Mouse (Mus musculus) kidney, adult 2 months (tissue): ENCODE results near the gene Cacnb2. TPM values are rescaled to one million over a fixed set of nuclear protein-coding genes. Genes with fewer than 3 reads are reported as not detected.
"Not testable (repeated sequence)": the region's sequence is repeated elsewhere in the genome, so short reads cannot be mapped to it uniquely, and the experiment has no call there.

Source experiments
- DNase-seq: peaks from one replicate; pipeline ENCODE4 v3.0.0; 2021
- H3K27ac ChIP-seq: fragments of 200-500 bp; 2 replicates; pipeline ENCODE4 v1.5.1; 2012; ENCODE audit warnings: low read depth, low read length, control low read depth, inconsistent platforms; ENCODE audit not compliant: insufficient read depth
- H3K27me3 ChIP-seq: fragments of 200-500 bp; replicated peaks from 2 replicates; pipeline ENCODE4 v1.6.1; 2012; ENCODE audit warnings: mild to moderate bottlenecking, moderate library complexity, low read length, inconsistent platforms; ENCODE audit not compliant: control insufficient read depth, insufficient read depth
- H3K36me3 ChIP-seq: fragments of 200-500 bp; 2 replicates; pipeline ENCODE4 v1.6.1; 2012; ENCODE audit warnings: mild to moderate bottlenecking, moderate library complexity, low read length, inconsistent platforms; ENCODE audit not compliant: control insufficient read depth, insufficient read depth
- H3K4me1 ChIP-seq: fragments of 200-500 bp; 2 replicates; pipeline ENCODE4 v1.6.1; 2011; ENCODE audit warnings: low read length; ENCODE audit not compliant: control insufficient read depth, insufficient read depth
- H3K4me3 ChIP-seq: fragments of 200-500 bp; 2 replicates; pipeline ENCODE4 v1.5.1; 2011; ENCODE audit warnings: mild to moderate bottlenecking, low read depth, low read length, control low read depth; ENCODE audit not compliant: insufficient read depth
- CTCF ChIP-seq: fragments of 200-500 bp; conservative IDR thresholded peaks from 2 replicates; pipeline ENCODE4 v1.5.1; 2011; ENCODE audit warnings: low read depth, mild to moderate bottlenecking, control low read depth, low read length, moderate library complexity, mixed read lengths; ENCODE audit not compliant: insufficient read depth, insufficient read length
- POLR2A ChIP-seq: fragments of 200-500 bp; IDR thresholded peaks from one replicate; pipeline ENCODE4 v1.6.1; 2011; ENCODE audit warnings: low read depth, low read length, control low read depth
- WGBS: fragments of 180-500 bp; shearing (Covaris S2); methylation state at CpG from one replicate; pipeline ENCODE4 v1.1.7; 2018; 5-methylcytosine and 5-hydroxymethylcytosine counted together
- polyA plus RNA-seq: library from polyadenylated mRNA; depleted of rRNA; stranded (reverse); fragments of >200 nt; gene quantifications from 2 replicates; pipeline ENCODE4 v1.2.3, GENCODE M21; 2012

Gene Cacnb2
- polyA plus RNA-seq, 1 experiment: 1.6 TPM

DNA sequence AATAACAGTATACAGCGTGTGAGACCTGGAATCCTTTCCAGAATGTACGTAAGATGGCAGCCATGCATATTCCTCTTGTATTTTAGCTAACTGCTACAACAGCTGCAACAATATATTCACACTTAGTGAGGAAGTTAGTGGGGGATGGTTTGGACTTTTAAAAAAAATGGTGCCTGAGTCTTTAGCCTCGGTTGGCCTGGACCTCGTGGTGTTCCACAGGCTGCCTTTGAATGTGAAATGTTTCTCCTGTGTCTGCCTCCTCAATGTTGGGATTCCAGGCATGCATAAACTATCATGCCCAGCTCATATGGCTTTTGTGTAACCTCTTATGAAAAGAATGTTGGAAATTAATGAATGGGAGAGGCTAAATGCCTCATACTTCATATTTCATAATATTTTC is 100.8 kb downstream of the Cacnb2 start:
- Histone ChIP-seq H3K27ac (no peak overlapping the region), H3K4me3 (no peak overlapping the region), H3K36me3 (no peaks in the 10 kb centered on the region), H3K4me1 (no peaks in the 10 kb centered on the region), H3K27me3 (no peaks in the 10 kb centered on the region)
- 83% methylated on average over 4 of the region's 4 CpGs for WGBS
- no peak for DNase-seq
- no peak for TF ChIP-seq CTCF
- TF ChIP-seq POLR2A: no peak

DNA sequence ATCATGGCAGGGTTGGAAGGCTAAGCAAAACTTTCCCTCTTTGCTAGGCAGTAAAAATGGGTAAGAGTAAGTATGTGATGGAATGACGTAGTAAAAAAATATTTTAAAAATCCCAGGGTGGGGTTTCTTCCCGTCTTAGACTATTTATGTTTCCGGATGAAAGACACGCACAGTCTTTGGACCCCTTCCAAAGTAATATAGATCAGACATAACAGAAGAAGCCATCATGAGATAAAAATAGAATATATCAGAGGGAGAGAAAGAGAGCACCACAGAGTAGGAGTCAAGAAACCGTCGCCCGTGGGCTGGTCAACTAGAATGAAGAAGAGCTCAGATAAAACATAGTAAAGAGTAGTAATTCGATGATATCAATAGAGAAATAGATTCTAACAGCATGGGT is 107.4 kb downstream of the Cacnb2 start:
- Histone ChIP-seq H3K27me3 (no peaks in the 10 kb centered on the region), H3K36me3 (no peaks in the 10 kb centered on the region), H3K27ac (no peak overlapping the region), H3K4me3 (no peak overlapping the region), H3K4me1 (no peaks in the 10 kb centered on the region)
- DNase-seq: no peak
- no peak for TF ChIP-seq POLR2A
- TF ChIP-seq CTCF: no peak
- 76% methylated on average over 8 of the region's 8 CpGs for WGBS

DNA sequence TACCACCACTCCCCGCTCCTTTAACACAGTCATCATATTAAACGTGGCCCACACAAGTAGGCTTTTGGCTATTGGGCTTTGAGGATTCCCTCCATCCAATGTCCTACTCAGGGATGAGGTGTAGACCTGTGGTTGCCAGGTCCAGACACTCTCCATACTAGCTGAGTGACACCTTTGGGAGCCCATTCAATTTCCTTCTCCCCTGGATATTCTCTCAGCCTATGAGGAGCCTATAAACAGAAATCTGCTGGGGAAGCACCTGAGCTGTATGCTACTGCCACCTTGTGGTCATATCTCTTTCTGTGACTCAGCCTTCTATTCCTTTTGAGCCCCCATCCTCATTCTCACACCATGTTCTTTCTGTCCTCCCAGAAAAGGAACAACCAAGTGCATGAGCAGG is 108.9 kb downstream of the Cacnb2 start:
- peak; percentile 10 for DNase-seq
- H3K27ac ChIP-seq: no peak overlapping the region
- no peaks in the 10 kb centered on the region for H3K27me3 ChIP-seq
- no peak overlapping the region for H3K4me3 ChIP-seq
- H3K4me1 ChIP-seq: no peaks in the 10 kb centered on the region
- WGBS: 85% methylated on average over 2 of the region's 2 CpGs
- TF ChIP-seq CTCF (0 out of 2 replicates have a peak, but pooled peaks have one; percentile 26), POLR2A (no peak)
- H3K36me3 ChIP-seq: no peaks in the 10 kb centered on the region

DNA sequence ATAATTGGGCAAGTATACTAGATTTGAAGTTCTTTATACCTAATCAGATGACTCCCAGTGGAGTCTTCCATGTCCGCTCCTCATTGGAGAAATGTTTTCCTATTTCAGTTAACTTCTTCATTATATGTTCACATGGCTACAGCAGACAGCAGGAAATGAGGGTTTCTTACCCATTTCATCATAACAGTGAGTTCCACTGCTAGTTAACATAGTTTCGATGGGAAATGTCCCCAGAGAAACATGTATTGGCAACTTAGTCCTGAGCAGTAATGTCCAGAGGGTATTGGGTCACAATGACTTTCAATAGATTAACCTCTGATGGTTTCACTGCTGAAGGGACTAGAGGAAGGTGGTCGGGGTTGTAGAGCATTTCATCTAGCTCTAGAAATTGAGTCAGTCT is 110.2 kb downstream of the Cacnb2 start:
- TF ChIP-seq POLR2A: no peak
- TF ChIP-seq CTCF: no peak
- Histone ChIP-seq H3K27me3 (no peaks in the 10 kb centered on the region), H3K4me1 (no peaks in the 10 kb centered on the region), H3K36me3 (no peaks in the 10 kb centered on the region), H3K4me3 (no peak overlapping the region), H3K27ac (no peak overlapping the region)
- no peak for DNase-seq
- WGBS: 87% methylated on average over 3 of the region's 3 CpGs

DNA sequence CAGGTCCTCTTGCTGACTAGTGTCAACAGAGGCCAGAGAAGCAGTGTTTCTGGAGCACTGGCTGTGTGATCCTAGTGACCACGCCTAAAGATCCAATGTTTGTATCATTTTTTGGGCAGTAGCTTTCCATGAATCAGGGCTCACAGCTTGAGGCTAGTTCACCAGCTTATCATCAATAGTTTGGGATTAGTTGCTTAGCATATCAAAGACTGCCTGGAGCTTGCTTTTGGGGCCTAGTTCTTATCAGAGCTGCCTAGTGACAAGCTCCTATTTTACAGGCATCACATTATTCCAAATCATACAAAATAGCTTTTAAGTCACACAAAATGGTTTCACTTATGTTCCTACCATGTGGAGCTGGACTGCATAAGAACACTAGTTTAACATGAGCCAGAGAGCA is 113.8 kb downstream of the Cacnb2 start:
- DNase-seq: no peak
- no peak overlapping the region for H3K27ac ChIP-seq
- 76% methylated on average over 1 of the region's 1 CpGs for WGBS
- no peaks in the 10 kb centered on the region for H3K36me3 ChIP-seq
- no peaks in the 10 kb centered on the region for H3K27me3 ChIP-seq
- H3K4me3 ChIP-seq: no peak overlapping the region
- TF ChIP-seq CTCF: no peak
- TF ChIP-seq POLR2A: no peak
- H3K4me1 ChIP-seq: no peaks in the 10 kb centered on the region

DNA sequence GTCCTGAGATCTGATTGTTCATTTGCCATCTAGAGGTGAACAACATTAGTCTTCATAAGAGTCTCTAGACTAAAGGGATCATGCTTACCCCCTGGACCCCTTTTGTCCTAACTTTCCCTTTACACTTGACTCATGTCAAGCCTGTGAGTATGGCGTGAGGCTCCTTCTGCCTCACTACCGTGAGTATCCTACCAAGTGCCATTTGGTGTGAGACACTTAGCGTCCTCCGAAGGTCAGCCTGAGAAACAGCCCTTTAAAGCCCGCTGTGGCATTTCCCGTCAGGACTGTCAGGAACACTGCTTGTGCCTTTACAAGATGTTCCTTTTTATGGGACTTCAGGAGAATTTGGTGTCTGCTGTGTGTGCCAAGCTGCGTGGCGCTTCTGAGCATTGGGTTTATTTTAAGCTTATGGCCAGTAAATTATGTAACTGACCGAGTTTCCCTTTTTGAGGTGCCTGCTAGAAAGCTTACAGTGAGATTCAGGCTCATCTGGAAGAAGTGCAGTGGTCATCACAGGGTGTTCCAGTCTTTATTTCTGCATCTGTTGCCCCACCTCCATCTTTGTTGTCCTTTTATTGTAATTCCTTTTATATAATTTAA is 116.3 kb downstream of the Cacnb2 start:
- H3K27ac ChIP-seq: no peak overlapping the region
- no peak overlapping the region for H3K4me3 ChIP-seq
- no peaks in the 10 kb centered on the region for H3K27me3 ChIP-seq
- H3K4me1 ChIP-seq: no peaks in the 10 kb centered on the region
- 89% methylated on average over 9 of the region's 9 CpGs for WGBS
- H3K36me3 ChIP-seq: no peaks in the 10 kb centered on the region
- DNase-seq: no peak
- no peak for TF ChIP-seq POLR2A
- TF ChIP-seq CTCF: no peak

DNA sequence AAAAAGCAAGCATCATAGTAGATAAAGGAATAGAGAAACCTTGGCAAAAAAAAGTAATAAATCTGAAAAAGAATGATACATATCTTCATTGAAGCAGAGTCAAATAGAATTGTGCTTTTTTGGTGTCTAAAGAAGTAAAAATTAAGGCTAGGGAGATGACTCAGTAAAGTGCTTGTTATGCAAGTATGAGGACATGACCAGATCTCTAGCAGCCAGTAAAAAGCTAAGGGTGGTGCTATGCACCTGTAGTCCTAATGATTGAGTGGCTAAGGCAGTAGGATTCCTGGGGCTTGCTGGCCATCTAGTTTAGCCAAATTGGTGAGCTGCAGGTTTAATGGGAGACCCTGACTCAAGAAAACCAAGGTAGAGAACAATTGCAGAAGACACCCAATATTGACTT is 122.5 kb downstream of the Cacnb2 start:
- TF ChIP-seq CTCF (no peak), POLR2A (no peak)
- Histone ChIP-seq H3K36me3 (no peaks in the 10 kb centered on the region), H3K27me3 (no peaks in the 10 kb centered on the region), H3K27ac (no peak overlapping the region), H3K4me3 (no peak overlapping the region), H3K4me1 (no peaks in the 10 kb centered on the region)
- no peak for DNase-seq

DNA sequence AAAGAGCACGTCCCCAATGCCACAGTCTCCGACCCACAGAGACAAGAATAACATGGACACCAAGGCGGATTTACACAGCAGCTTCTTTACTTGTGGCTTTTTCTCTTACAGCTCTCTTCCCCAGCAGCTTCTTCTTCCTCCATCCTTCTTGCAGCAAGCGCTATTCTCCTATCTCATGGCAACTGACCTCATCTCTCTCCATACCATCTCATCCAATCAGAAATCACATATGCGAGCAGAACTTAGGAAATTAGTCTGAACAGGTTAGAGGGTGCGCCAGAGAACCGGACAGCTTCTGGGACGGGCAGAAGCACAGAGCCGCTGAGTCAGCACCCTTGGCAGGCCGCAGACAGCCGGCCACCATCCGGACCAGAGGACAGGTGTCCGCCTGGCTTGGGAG is 123.7 kb downstream of the Cacnb2 start:
- WGBS: 95% methylated on average over 13 of the region's 13 CpGs

More for the DNA sequence above, 123.7 kb downstream of the Cacnb2 start:
- H3K4me1 ChIP-seq, H3K36me3 ChIP-seq, H3K27me3 ChIP-seq, DNase-seq, H3K4me3 ChIP-seq, H3K27ac ChIP-seq: not testable (repeated sequence)
